9 mouse cellular contexts compared by ENCODE assay signal in genomic region chr10:81563481-81563880, GRCm38 (mm10). TPM values are rescaled to one million over a fixed set of nuclear protein-coding genes. Genes with fewer than 3 reads are reported as not detected.
DNase-seq lines count a peak whose midpoint lies in the region; ATAC-seq and TF ChIP-seq lines count a peak whose summit lies in the region.
"Had no signal": no experiment of that assay in that cellular context is flagged by ENCODE, and none has a peak within 500 bp of the region (broad histone marks: within the 10 kb centered on the region; RNA-seq: fewer than 3 reads in every experiment).

No protein-coding gene starts in this region.

- DNase-seq in heart, postnatal 36 days, result no peak
- no peak for DNase-seq in cerebellum, adult 9-10 months
- DNase-seq in right cerebral cortex, postnatal 14 days, result no peak

- H3K4me1 ChIP-seq in heart, embryonic 13.5 days, result peaks cover 65% of the 10 kb centered on the region
- H3K4me1 ChIP-seq in ES-Bruce4 (ENCODE audit: control insufficient read depth, insufficient read depth, low read length), result peaks cover 6% of the 10 kb centered on the region
- H3K4me1 ChIP-seq in forebrain, embryonic 13.5 days, result peaks cover 70% of the 10 kb centered on the region
- peaks cover 77% of the 10 kb centered on the region for H3K4me1 ChIP-seq in liver, embryonic 12.5 days

- no peak for TF ChIP-seq CTCF in ES-Bruce4 (IDR thresholded peaks at IDR 0.05; ENCODE audit: low read depth, low read length)

- TF ChIP-seq POLR2A in ES-Bruce4 (IDR thresholded peaks at IDR 0.05; ENCODE audit: insufficient read depth, low read length), result no peak

- H3K9me3 ChIP-seq in heart, embryonic 13.5 days, result no peaks in the 10 kb centered on the region
- H3K9me3 ChIP-seq in ES-Bruce4 (replicated peaks; ENCODE audit: control insufficient read depth, insufficient read depth, low read length, poor library complexity, severe bottlenecking), result no peaks in the 10 kb centered on the region
- no peaks in the 10 kb centered on the region for H3K9me3 ChIP-seq in forebrain, embryonic 13.5 days (replicated peaks)
- no peaks in the 10 kb centered on the region for H3K9me3 ChIP-seq in liver, embryonic 12.5 days (replicated peaks)

- H3K9ac ChIP-seq in heart, embryonic 13.5 days, result peak overlapping the region; percentile 78
- no peak overlapping the region for H3K9ac ChIP-seq in ES-Bruce4 (ENCODE audit: low read depth, poor library complexity, severe bottlenecking)
- no peak overlapping the region for H3K9ac ChIP-seq in forebrain, embryonic 13.5 days
- peak overlapping the region; percentile 24; the same call in 1 of the 2 replicates for H3K9ac ChIP-seq in liver, embryonic 12.5 days

- intact Hi-C loops in heart, postnatal 36 days (cut with DNase I), result loop anchor here (5.0 kb wide), 1 partner anchor 39 kb away; the partner anchor contains the start of gene Tle6

- 32% methylated on average over 6 of the region's 6 CpGs for WGBS in heart, embryonic 13.5 days
- 60% methylated on average over 6 of the region's 6 CpGs for WGBS in forebrain, embryonic 13.5 days
- WGBS in liver, embryonic 12.5 days (ENCODE audit: insufficient replicate concordance), result 26% methylated on average over 6 of the region's 6 CpGs

- ATAC-seq in heart, embryonic 13.5 days (ENCODE audit: extremely low read depth, insufficient number of reproducible peaks, low FRiP score, low TSS enrichment), result no peak
- no peak for ATAC-seq in forebrain, embryonic 13.5 days
- no peak for ATAC-seq in liver, embryonic 12.5 days
- ATAC-seq in erythroblast, adult 5-6 weeks (replicated peaks; ENCODE audit: low FRiP score, poor library complexity, severe bottlenecking), result no peak

- peak overlapping the region; percentile 63 for H3K4me2 ChIP-seq in heart, embryonic 13.5 days
- peak overlapping the region; percentile 42; the same call in 1 of the 2 replicates for H3K4me2 ChIP-seq in forebrain, embryonic 13.5 days
- H3K4me2 ChIP-seq in liver, embryonic 12.5 days, result peak overlapping the region; percentile 43

- no peak for TF ChIP-seq EP300 in ES-Bruce4 (IDR thresholded peaks at IDR 0.05; ENCODE audit: insufficient read depth, low read depth, low read length)

- peaks cover 61% of the 10 kb centered on the region for H3K36me3 ChIP-seq in heart, embryonic 13.5 days
- peaks cover 7% of the 10 kb centered on the region for H3K36me3 ChIP-seq in ES-Bruce4 (ENCODE audit: control insufficient read depth, insufficient read depth, low read length, poor library complexity, severe bottlenecking)
- H3K36me3 ChIP-seq in forebrain, embryonic 13.5 days (ENCODE audit: poor library complexity, severe bottlenecking), result peaks cover 59% of the 10 kb centered on the region
- peaks cover 50% of the 10 kb centered on the region for H3K36me3 ChIP-seq in liver, embryonic 12.5 days

- peak overlapping the region; percentile 47 for H3K4me3 ChIP-seq in heart, embryonic 13.5 days
- H3K4me3 ChIP-seq in ES-Bruce4 (ENCODE audit: low read depth, low read length), result peak overlapping the region; percentile 19; the same call in 1 of the 2 replicates
- no peak overlapping the region for H3K4me3 ChIP-seq in forebrain, embryonic 13.5 days
- H3K4me3 ChIP-seq in liver, embryonic 12.5 days, result 0 out of 2 replicates have a peak overlapping the region, but pooled peaks have one; percentile 14
- H3K4me3 ChIP-seq: erythroblast, embryonic 14.5 days had no signal

- peak overlapping the region; percentile 71 for H3K27ac ChIP-seq in heart, embryonic 13.5 days (replicated peaks)
- no peak overlapping the region for H3K27ac ChIP-seq in ES-Bruce4 (ENCODE audit: insufficient read depth, low read length)
- no peak overlapping the region for H3K27ac ChIP-seq in forebrain, embryonic 13.5 days
- H3K27ac ChIP-seq in liver, embryonic 12.5 days, result peak overlapping the region; percentile 37; the same call in 1 of the 2 replicates

- H3K27me3 ChIP-seq in heart, embryonic 13.5 days (replicated peaks), result no peaks in the 10 kb centered on the region
- H3K27me3 ChIP-seq in ES-Bruce4 (ENCODE audit: control insufficient read depth, insufficient read depth, low read length, poor library complexity, severe bottlenecking), result no peaks in the 10 kb centered on the region
- peaks cover 44% of the 10 kb centered on the region for H3K27me3 ChIP-seq in forebrain, embryonic 13.5 days
- peaks cover 2% of the 10 kb centered on the region; the same call in 1 of the 2 replicates for H3K27me3 ChIP-seq in liver, embryonic 12.5 days (replicated peaks)

RNA-seq across cellular contexts. Expression of gene Aes, which starts 4.2 kb away (rescaled TPM):
- polyA plus RNA-seq in heart, embryonic 13.5 days (2015; fragmentation: Nextera tagmentation; extraction: Ambion mirVana), result 629 and 649 TPM in 2 replicates
- 1,000 to 10,000 TPM in 1 of 2 experiments, 100 to 1,000 TPM in 1; 977 to 1,076 TPM for total RNA-seq in heart, postnatal 36 days (2021)
- polyA plus RNA-seq in ES-Bruce4 (2011; ENCODE audit: insufficient read depth, insufficient read length, low read depth, missing spikeins), result 148 and 152 TPM in 2 replicates
- 430 and 502 TPM in 2 replicates for polyA plus RNA-seq in forebrain, embryonic 13.5 days (2015; fragmentation: Nextera tagmentation; extraction: Ambion mirVana)
- polyA plus RNA-seq in liver, embryonic 12.5 days (2016; fragmentation: Nextera tagmentation; extraction: Ambion mirVana), result 263 and 270 TPM in 2 replicates
- 68.5 and 77.8 TPM in 2 replicates for total RNA-seq in erythroblast, adult 5-6 weeks (2015; ENCODE audit: low replicate concordance)
- total RNA-seq in erythroblast, adult 5-6 weeks (2017; ENCODE audit: low replicate concordance), result 31.4 and 81.9 TPM in 2 replicates

RNA-seq across cellular contexts. Expression of gene Tle2, which starts 10.9 kb away (rescaled TPM):
- 23.4 and 26.4 TPM in 2 replicates for polyA plus RNA-seq in heart, embryonic 13.5 days (2015; fragmentation: Nextera tagmentation; extraction: Ambion mirVana)
- 10 to 100 TPM in 1 of 2 experiments, 1 to 10 TPM in 1; 7.5 to 11.5 TPM for total RNA-seq in heart, postnatal 36 days (2021)
- 3.1 and 3.8 TPM in 2 replicates for polyA plus RNA-seq in ES-Bruce4 (2011; ENCODE audit: insufficient read depth, insufficient read length, low read depth, missing spikeins)
- polyA plus RNA-seq in forebrain, embryonic 13.5 days (2015; fragmentation: Nextera tagmentation; extraction: Ambion mirVana), result 15.1 and 17.7 TPM in 2 replicates
- polyA plus RNA-seq in liver, embryonic 12.5 days (2016; fragmentation: Nextera tagmentation; extraction: Ambion mirVana), result 4.8 and 5.1 TPM in 2 replicates
- not detected in 2 replicates for total RNA-seq in erythroblast, adult 5-6 weeks (2015; ENCODE audit: low replicate concordance)
- total RNA-seq in erythroblast, adult 5-6 weeks (2017; ENCODE audit: low replicate concordance), result not detected in 2 replicates

RNA-seq across cellular contexts. Expression of gene Gna11, which starts 18.5 kb away (rescaled TPM):
- polyA plus RNA-seq in heart, embryonic 13.5 days (2015; fragmentation: Nextera tagmentation; extraction: Ambion mirVana), result 59.0 and 62.7 TPM in 2 replicates
- total RNA-seq in heart, postnatal 36 days (2021), result 10 to 100 TPM; 50.7 to 51.7 TPM
- polyA plus RNA-seq in ES-Bruce4 (2011; ENCODE audit: insufficient read depth, insufficient read length, low read depth, missing spikeins), result 32.0 and 35.3 TPM in 2 replicates
- polyA plus RNA-seq in forebrain, embryonic 13.5 days (2015; fragmentation: Nextera tagmentation; extraction: Ambion mirVana), result 79.0 and 84.3 TPM in 2 replicates
- 27.7 and 28.3 TPM in 2 replicates for polyA plus RNA-seq in liver, embryonic 12.5 days (2016; fragmentation: Nextera tagmentation; extraction: Ambion mirVana)
- 1.9 and 2.1 TPM in 2 replicates for total RNA-seq in erythroblast, adult 5-6 weeks (2015; ENCODE audit: low replicate concordance)
- 5.9 and 10.9 TPM in 2 replicates for total RNA-seq in erythroblast, adult 5-6 weeks (2017; ENCODE audit: low replicate concordance)

RNA-seq across cellular contexts. Expression of gene Tle6, which starts 37.4 kb away (rescaled TPM):
- polyA plus RNA-seq in heart, embryonic 13.5 days (2015; fragmentation: Nextera tagmentation; extraction: Ambion mirVana), result 30.1 and 30.4 TPM in 2 replicates
- 1 to 10 TPM; 7.5 to 8.5 TPM for total RNA-seq in heart, postnatal 36 days (2021)
- polyA plus RNA-seq in ES-Bruce4 (2011; ENCODE audit: insufficient read depth, insufficient read length, low read depth, missing spikeins), result 15.0 and 18.5 TPM in 2 replicates
- polyA plus RNA-seq in forebrain, embryonic 13.5 days (2015; fragmentation: Nextera tagmentation; extraction: Ambion mirVana), result 1.8 and 4.1 TPM in 2 replicates
- polyA plus RNA-seq in liver, embryonic 12.5 days (2016; fragmentation: Nextera tagmentation; extraction: Ambion mirVana), result 8.1 and 12.1 TPM in 2 replicates
- 1.7 and 2.7 TPM in 2 replicates for total RNA-seq in erythroblast, adult 5-6 weeks (2015; ENCODE audit: low replicate concordance)
- not detected in 2 replicates for total RNA-seq in erythroblast, adult 5-6 weeks (2017; ENCODE audit: low replicate concordance)

RNA-seq across cellular contexts. Expression of gene Gna15, which starts 39.5 kb away (rescaled TPM):
- polyA plus RNA-seq in heart, embryonic 13.5 days (2015; fragmentation: Nextera tagmentation; extraction: Ambion mirVana), result 1.5 and 2.0 TPM in 2 replicates
- under 1 TPM; 0.73 to 0.78 TPM for total RNA-seq in heart, postnatal 36 days (2021)
- 11.2 and 11.6 TPM in 2 replicates for polyA plus RNA-seq in ES-Bruce4 (2011; ENCODE audit: insufficient read depth, insufficient read length, low read depth, missing spikeins)
- 0.48 and 0.57 TPM in 2 replicates for polyA plus RNA-seq in forebrain, embryonic 13.5 days (2015; fragmentation: Nextera tagmentation; extraction: Ambion mirVana)
- polyA plus RNA-seq in liver, embryonic 12.5 days (2016; fragmentation: Nextera tagmentation; extraction: Ambion mirVana), result 7.0 and 7.3 TPM in 2 replicates
- total RNA-seq in erythroblast, adult 5-6 weeks (2015; ENCODE audit: low replicate concordance), result 2.1 and 12.1 TPM in 2 replicates
- total RNA-seq in erythroblast, adult 5-6 weeks (2017; ENCODE audit: low replicate concordance), result 6.3 and 14.8 TPM in 2 replicates

Comparison
In these comparisons a context has a peak if more than half of its experiments do, and no peak if none do; other contexts are left out.
1. H3K27ac ChIP-seq: peak in heart, embryonic 13.5 days (single experiment) and liver, embryonic 12.5 days (single experiment); none in ES-Bruce4 (single experiment) and forebrain, embryonic 13.5 days (single experiment).
2. H3K9ac ChIP-seq: peak in heart, embryonic 13.5 days (single experiment) and liver, embryonic 12.5 days (single experiment); none in ES-Bruce4 (single experiment) and forebrain, embryonic 13.5 days (single experiment).
3. Peak in every context shown above with its lines, with median percentiles within 50 percentile points of each other: H3K4me2 ChIP-seq.